ENCODE assay signal across 11 mouse cellular contexts in the genomic region with DNA sequence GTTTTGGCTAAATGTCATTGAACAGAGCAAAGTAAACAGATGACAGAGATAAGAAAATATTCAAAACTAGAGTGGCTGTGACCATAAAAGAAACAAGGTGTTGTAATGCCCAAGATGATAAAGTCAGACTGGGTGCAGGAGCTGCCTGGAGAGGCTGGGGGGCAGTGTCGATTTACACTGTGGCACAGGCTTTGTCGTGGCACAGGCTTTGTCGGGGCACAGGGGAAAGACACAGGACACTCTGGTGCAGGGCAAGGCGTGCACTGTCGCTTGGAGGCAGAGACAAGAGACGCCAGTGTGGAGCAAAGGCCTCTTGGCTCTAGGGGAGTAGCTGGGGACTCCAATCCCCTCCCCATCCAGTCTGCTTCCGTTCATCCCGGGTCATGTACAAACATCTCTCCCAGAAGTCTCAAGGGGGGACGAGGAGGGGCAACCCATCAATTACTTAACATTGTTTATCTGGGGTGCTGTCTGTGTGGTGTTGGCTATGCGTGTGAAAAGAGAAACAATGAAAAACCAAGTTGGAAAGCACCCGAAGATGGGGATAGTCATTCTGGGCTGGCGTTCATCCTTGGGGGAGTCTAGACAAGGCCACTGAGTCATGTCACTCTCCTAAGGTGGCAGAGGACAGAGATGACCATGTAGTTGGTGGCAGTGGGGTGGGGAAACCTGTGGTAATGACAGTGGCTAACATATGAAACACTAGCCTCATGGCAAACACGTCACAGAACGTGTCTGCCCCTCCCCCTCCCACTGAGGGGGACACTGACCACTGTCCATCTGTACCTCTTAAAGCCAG. TPM values are rescaled to one million over a fixed set of nuclear protein-coding genes. Genes with fewer than 3 reads are reported as not detected.
DNase-seq lines count a peak whose midpoint lies in the region; ATAC-seq and TF ChIP-seq lines count a peak whose summit lies in the region.
"Had no signal": no experiment of that assay in that cellular context is flagged by ENCODE, and none has a peak within 500 bp of the region (broad histone marks: within the 10 kb centered on the region; RNA-seq: fewer than 3 reads in every experiment).

No protein-coding gene starts in this region.

- H3K36me3 ChIP-seq in forebrain, embryonic 10.5 days (replicated peaks): no peaks in the 10 kb centered on the region
- no peaks in the 10 kb centered on the region for H3K36me3 ChIP-seq in forebrain, postnatal 0 days (ENCODE audit: insufficient read depth)
- no peaks in the 10 kb centered on the region for H3K36me3 ChIP-seq in kidney, adult 2 months (ENCODE audit: control insufficient read depth, insufficient read depth, low read length)
- H3K36me3 ChIP-seq in midbrain, embryonic 13.5 days: no peaks in the 10 kb centered on the region
- H3K36me3 ChIP-seq in midbrain, embryonic 15.5 days (replicated peaks): no peaks in the 10 kb centered on the region
- no peaks in the 10 kb centered on the region for H3K36me3 ChIP-seq in neural tube, embryonic 13.5 days
- H3K36me3 ChIP-seq: liver, embryonic 13.5 days; midbrain, embryonic 10.5 days; stomach, embryonic 15.5 days had no signal

- peaks cover 40% of the 10 kb centered on the region for H3K4me1 ChIP-seq in forebrain, embryonic 10.5 days
- no peaks in the 10 kb centered on the region for H3K4me1 ChIP-seq in forebrain, postnatal 0 days (ENCODE audit: insufficient read depth)
- H3K4me1 ChIP-seq in kidney, adult 2 months (ENCODE audit: control insufficient read depth, insufficient read depth, low read length): no peaks in the 10 kb centered on the region
- peaks cover 21% of the 10 kb centered on the region; the same call in 1 of the 2 replicates for H3K4me1 ChIP-seq in midbrain, embryonic 13.5 days (replicated peaks)
- peaks cover 14% of the 10 kb centered on the region for H3K4me1 ChIP-seq in midbrain, embryonic 15.5 days
- H3K4me1 ChIP-seq in neural tube, embryonic 13.5 days (replicated peaks): peaks cover 21% of the 10 kb centered on the region

- DNase-seq in forebrain, embryonic 10.5 days (ENCODE audit: extremely low spot score, low spot score): no peak
- no peak for DNase-seq in forebrain, postnatal 0 days
- peak; percentile 31 for DNase-seq in kidney, postnatal 10 days
- no peak for DNase-seq in kidney, adult 2 months

- no peak for TF ChIP-seq CTCF in forebrain, postnatal 0 days (IDR thresholded peaks at IDR 0.05; ENCODE audit: low read depth)
- no peak for TF ChIP-seq CTCF in kidney, adult 2 months (conservative IDR thresholded peaks at IDR 0.05; ENCODE audit: insufficient read depth, insufficient read length, low read depth, low read length)

- no peak for TF ChIP-seq POLR2A in kidney, adult 2 months (IDR thresholded peaks at IDR 0.05; ENCODE audit: low read depth, low read length)

- no peak overlapping the region for H3K9ac ChIP-seq in forebrain, postnatal 0 days
- no peak overlapping the region for H3K9ac ChIP-seq in midbrain, embryonic 13.5 days (replicated peaks)
- H3K9ac ChIP-seq in midbrain, embryonic 15.5 days: no peak overlapping the region
- H3K9ac ChIP-seq in neural tube, embryonic 13.5 days: no peak overlapping the region; the same call in 1 of the 2 replicates
- H3K9ac ChIP-seq: liver, embryonic 13.5 days; stomach, embryonic 15.5 days had no signal

- no peak overlapping the region for H3K4me2 ChIP-seq in forebrain, postnatal 0 days (ENCODE audit: low read depth)
- H3K4me2 ChIP-seq in midbrain, embryonic 13.5 days (replicated peaks): no peak overlapping the region
- no peak overlapping the region for H3K4me2 ChIP-seq in midbrain, embryonic 15.5 days
- H3K4me2 ChIP-seq in neural tube, embryonic 13.5 days: no peak overlapping the region
- H3K4me2 ChIP-seq: liver, embryonic 13.5 days; stomach, embryonic 15.5 days had no signal

- peak overlapping the region; percentile 68 for H3K27ac ChIP-seq in forebrain, embryonic 10.5 days
- no peak overlapping the region for H3K27ac ChIP-seq in forebrain, postnatal 0 days (ENCODE audit: low read depth, low read length)
- H3K27ac ChIP-seq in kidney, adult 2 months (ENCODE audit: insufficient read depth, low read depth, low read length): no peak overlapping the region
- no peak overlapping the region for H3K27ac ChIP-seq in midbrain, embryonic 13.5 days
- H3K27ac ChIP-seq in midbrain, embryonic 15.5 days: no peak overlapping the region
- H3K27ac ChIP-seq in neural tube, embryonic 13.5 days (replicated peaks): no peak overlapping the region
- H3K27ac ChIP-seq: liver, embryonic 13.5 days; macrophage; midbrain, embryonic 10.5 days; stomach, embryonic 15.5 days had no signal

- H3K4me3 ChIP-seq in forebrain, embryonic 10.5 days: no peak overlapping the region
- H3K4me3 ChIP-seq in forebrain, postnatal 0 days (ENCODE audit: low read depth, low read length): no peak overlapping the region
- H3K4me3 ChIP-seq in kidney, adult 2 months (ENCODE audit: insufficient read depth, low read depth, low read length): no peak overlapping the region
- H3K4me3 ChIP-seq in midbrain, embryonic 13.5 days (replicated peaks): no peak overlapping the region
- H3K4me3 ChIP-seq in midbrain, embryonic 15.5 days: no peak overlapping the region
- no peak overlapping the region for H3K4me3 ChIP-seq in neural tube, embryonic 13.5 days
- H3K4me3 ChIP-seq: liver, embryonic 13.5 days; midbrain, embryonic 10.5 days; stomach, embryonic 15.5 days had no signal

- no peak for ATAC-seq in forebrain, postnatal 0 days
- 0 out of 2 replicates have a peak, but pooled peaks have one; percentile 48 for ATAC-seq in midbrain, embryonic 13.5 days
- no peak for ATAC-seq in midbrain, embryonic 15.5 days (replicated peaks)
- peak; percentile 57; the same call in 1 of the 2 replicates for ATAC-seq in neural tube, embryonic 13.5 days (ENCODE audit: low read depth)

- no peaks in the 10 kb centered on the region for H3K9me3 ChIP-seq in forebrain, embryonic 10.5 days
- H3K9me3 ChIP-seq in forebrain, postnatal 0 days (ENCODE audit: low read length): no peaks in the 10 kb centered on the region
- H3K9me3 ChIP-seq in midbrain, embryonic 13.5 days: no peaks in the 10 kb centered on the region
- H3K9me3 ChIP-seq in midbrain, embryonic 15.5 days: no peaks in the 10 kb centered on the region
- no peaks in the 10 kb centered on the region for H3K9me3 ChIP-seq in neural tube, embryonic 13.5 days
- H3K9me3 ChIP-seq: liver, embryonic 13.5 days; midbrain, embryonic 10.5 days; stomach, embryonic 15.5 days had no signal

- WGBS in forebrain, embryonic 10.5 days: 64% methylated on average over 14 of the region's 14 CpGs
- 51% methylated on average over 14 of the region's 14 CpGs for WGBS in forebrain, postnatal 0 days
- WGBS in kidney, adult 2 months: 46% methylated on average over 14 of the region's 14 CpGs
- 57% methylated on average over 14 of the region's 14 CpGs for WGBS in midbrain, embryonic 13.5 days
- WGBS in midbrain, embryonic 15.5 days: 54% methylated on average over 14 of the region's 14 CpGs
- 44% methylated on average over 14 of the region's 14 CpGs for WGBS in neural tube, embryonic 13.5 days

- H3K27me3 ChIP-seq in forebrain, embryonic 10.5 days (ENCODE audit: poor library complexity, severe bottlenecking): peaks cover 64% of the 10 kb centered on the region
- H3K27me3 ChIP-seq in forebrain, postnatal 0 days (ENCODE audit: insufficient read depth, low read length): no peaks in the 10 kb centered on the region
- H3K27me3 ChIP-seq in kidney, adult 2 months (replicated peaks; ENCODE audit: control insufficient read depth, insufficient read depth, low read length): no peaks in the 10 kb centered on the region
- peaks cover 6% of the 10 kb centered on the region; the same call in 1 of the 2 replicates for H3K27me3 ChIP-seq in midbrain, embryonic 13.5 days
- no peaks in the 10 kb centered on the region; the same call in 1 of the 2 replicates for H3K27me3 ChIP-seq in midbrain, embryonic 15.5 days (replicated peaks)
- H3K27me3 ChIP-seq in neural tube, embryonic 13.5 days: peaks cover 3% of the 10 kb centered on the region
- H3K27me3 ChIP-seq: liver, embryonic 13.5 days had no signal

RNA-seq across cellular contexts. Expression of a gene that starts 19.5 kb away (rescaled TPM):
- polyA plus RNA-seq in forebrain, embryonic 10.5 days (2016; fragmentation: Nextera tagmentation; extraction: Ambion mirVana): 346 and 358 TPM in 2 replicates
- total RNA-seq in forebrain, postnatal 0 days (2014; rRNA removed): 294 and 311 TPM in 2 replicates
- polyA plus RNA-seq in forebrain, postnatal 0 days (2015; fragmentation: Nextera tagmentation; extraction: Ambion mirVana): 498 and 536 TPM in 2 replicates
- 68.2 and 74.4 TPM in 2 replicates for polyA plus RNA-seq in kidney, adult 2 months (2012; rRNA removed)
- 513 and 524 TPM in 2 replicates for polyA plus RNA-seq in midbrain, embryonic 13.5 days (2015; fragmentation: Nextera tagmentation; extraction: Ambion mirVana)
- polyA plus RNA-seq in midbrain, embryonic 15.5 days (2015; fragmentation: Nextera tagmentation; extraction: Ambion mirVana): 529 and 534 TPM in 2 replicates
- 496 and 516 TPM in 2 replicates for polyA plus RNA-seq in neural tube, embryonic 13.5 days (2015; fragmentation: Nextera tagmentation; extraction: Ambion mirVana)

Comparison
In these comparisons a context has a peak if more than half of its experiments do, and no peak if none do; other contexts are left out.
1. ATAC-seq: peak in midbrain, embryonic 13.5 days (single experiment) and neural tube, embryonic 13.5 days (single experiment); none in forebrain, postnatal 0 days (single experiment) and midbrain, embryonic 15.5 days (single experiment).